Mouse (Mus musculus): Measurements from ENCODE around the gene Clmn. TPM values are rescaled to one million over a fixed set of nuclear protein-coding genes. Genes with fewer than 3 reads are reported as not detected.

Clmn gene
- polyA plus RNA-seq, 1 experiment, result 0.13 TPM

DNA sequence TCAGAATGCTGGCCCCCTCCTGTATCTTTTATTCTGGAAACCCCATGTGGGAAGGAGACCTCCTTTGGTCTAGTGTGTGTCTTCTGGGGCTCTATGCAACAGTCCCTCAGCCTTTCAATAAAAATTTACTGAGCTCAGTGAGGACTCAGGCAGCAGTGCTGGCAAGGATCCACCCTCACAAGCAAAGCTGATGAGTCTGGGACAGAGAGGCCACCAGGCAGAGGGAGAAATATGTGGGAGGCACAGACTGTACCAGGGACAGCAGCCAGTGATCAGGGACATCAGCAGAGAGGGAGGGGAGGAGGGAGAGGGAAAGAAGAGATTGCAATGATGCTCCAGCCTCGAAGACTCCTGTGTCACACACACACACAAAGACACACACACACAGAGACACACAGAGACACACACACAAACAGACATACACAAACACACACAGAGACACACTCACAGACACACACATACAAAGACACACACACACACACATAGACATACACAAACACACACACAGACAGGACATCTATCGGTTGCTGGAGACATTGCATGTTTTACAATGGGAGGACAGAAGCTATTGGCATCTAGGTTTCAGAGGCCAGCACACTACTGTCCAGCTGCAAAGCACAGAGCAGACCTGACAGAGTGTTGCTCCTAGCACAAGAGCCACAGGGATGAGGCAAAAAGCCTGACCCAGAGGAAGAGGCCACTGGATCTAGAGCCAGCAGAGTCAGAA lies 27.6 kb downstream of the Clmn start:
- H3K27me3 ChIP-seq (ENCODE audit: control insufficient read depth, insufficient read depth, low read length), result no peaks in the 10 kb centered on the region
- TF ChIP-seq CTCF (IDR thresholded peaks at IDR 0.05; ENCODE audit: extremely low read depth, insufficient read depth, insufficient read length, insufficient replicate concordance) (no peak), POLR2A (IDR thresholded peaks at IDR 0.05; ENCODE audit: low read depth, low read length) (no peak)

DNA sequence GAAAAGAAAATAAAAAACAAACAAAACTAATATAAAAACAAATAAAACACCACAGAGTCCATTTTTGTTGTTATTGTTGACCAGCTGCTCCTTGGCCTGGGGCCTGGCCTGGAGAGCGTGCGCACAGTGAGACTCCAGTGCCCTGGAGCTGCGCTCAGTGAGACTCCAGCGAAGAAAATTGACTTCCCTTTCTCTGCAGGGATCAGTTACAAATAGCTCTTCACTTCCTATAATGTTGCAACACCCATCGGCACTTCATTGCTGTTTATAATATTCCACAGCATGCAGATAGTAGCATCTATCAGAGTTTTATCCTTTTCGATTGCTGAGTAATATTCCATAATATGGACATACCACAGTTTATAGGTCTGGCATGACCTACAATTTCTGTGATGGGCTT lies 28.6 kb downstream of the Clmn start:
- H3K27me3 ChIP-seq (ENCODE audit: control insufficient read depth, insufficient read depth, low read length), result no peaks in the 10 kb centered on the region
- no peak overlapping the region for H3K4me3 ChIP-seq (ENCODE audit: extremely low read depth, insufficient read depth, insufficient read length)
- no peak for DNase-seq (ENCODE audit: low read depth in 1 of 2, low spot score in 2 of 2)
- no peaks in the 10 kb centered on the region for H3K4me1 ChIP-seq (ENCODE audit: control insufficient read depth, insufficient read depth, insufficient read length)
- no peaks in the 10 kb centered on the region for H3K36me3 ChIP-seq (ENCODE audit: control insufficient read depth, insufficient read depth, low read length)
- WGBS, result 74% methylated on average over 6 of the region's 6 CpGs
- no peak overlapping the region for H3K27ac ChIP-seq (ENCODE audit: insufficient read depth, low read length)
- TF ChIP-seq POLR2A (IDR thresholded peaks at IDR 0.05; ENCODE audit: low read depth, low read length), result no peak
- TF ChIP-seq CTCF (IDR thresholded peaks at IDR 0.05; ENCODE audit: extremely low read depth, insufficient read depth, insufficient read length, insufficient replicate concordance), result no peak

More for the DNA sequence above, 27.6 kb downstream of the Clmn start:
- WGBS, result 93% methylated on average over 2 of the region's 2 CpGs
- Histone ChIP-seq H3K4me1 (ENCODE audit: control insufficient read depth, insufficient read depth, insufficient read length) (no peaks in the 10 kb centered on the region), H3K27ac (ENCODE audit: insufficient read depth, low read length) (no peak overlapping the region), H3K4me3 (ENCODE audit: extremely low read depth, insufficient read depth, insufficient read length) (no peak overlapping the region), H3K36me3 (ENCODE audit: control insufficient read depth, insufficient read depth, low read length) (no peaks in the 10 kb centered on the region)
- DNase-seq (ENCODE audit: low read depth in 1 of 2, low spot score in 2 of 2), result no peak

DNA sequence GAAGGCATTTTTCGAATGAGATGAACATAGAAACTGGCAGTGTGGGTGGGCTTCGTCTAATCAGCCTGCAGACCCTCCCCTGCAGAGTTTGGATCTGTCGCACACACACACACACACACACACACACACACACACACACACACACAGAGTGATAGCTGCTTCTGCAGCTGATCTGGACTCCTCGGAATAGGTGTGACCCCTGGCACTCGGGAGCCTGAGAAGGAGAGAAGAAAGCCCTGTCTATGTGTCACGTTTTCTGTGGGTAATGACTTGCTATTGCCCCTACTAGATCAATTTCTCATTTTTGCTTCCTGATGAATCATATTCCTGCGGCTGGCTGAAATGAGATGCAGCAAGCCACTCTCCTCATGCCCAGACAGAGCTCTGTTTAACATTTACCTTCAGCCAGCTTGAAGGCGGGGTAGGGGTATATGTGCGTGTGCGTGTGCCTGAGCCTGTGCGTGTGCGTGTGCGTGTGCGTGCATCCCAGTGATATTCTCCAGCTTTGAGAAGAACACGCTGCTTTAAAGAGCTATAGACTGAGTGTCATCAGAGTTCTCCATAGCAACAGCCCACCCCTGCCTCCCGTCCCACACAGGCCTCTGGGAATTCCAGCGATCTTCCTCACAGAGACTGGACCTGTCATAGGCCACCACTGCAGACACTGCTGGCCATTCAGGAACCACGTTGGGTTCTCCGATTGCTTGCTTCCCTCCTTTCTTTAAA lies 29.3 kb downstream of the Clmn start:
- Histone ChIP-seq H3K27ac (ENCODE audit: insufficient read depth, low read length) (no peak overlapping the region), H3K4me3 (ENCODE audit: extremely low read depth, insufficient read depth, insufficient read length) (no peak overlapping the region), H3K27me3 (ENCODE audit: control insufficient read depth, insufficient read depth, low read length) (no peaks in the 10 kb centered on the region), H3K4me1 (ENCODE audit: control insufficient read depth, insufficient read depth, insufficient read length) (no peaks in the 10 kb centered on the region), H3K36me3 (ENCODE audit: control insufficient read depth, insufficient read depth, low read length) (no peaks in the 10 kb centered on the region)
- TF ChIP-seq CTCF (IDR thresholded peaks at IDR 0.05; ENCODE audit: extremely low read depth, insufficient read depth, insufficient read length, insufficient replicate concordance) (no peak), POLR2A (IDR thresholded peaks at IDR 0.05; ENCODE audit: low read depth, low read length) (no peak)
- no peak for DNase-seq (ENCODE audit: low read depth in 1 of 2, low spot score in 2 of 2)
- 88% methylated on average over 19 of the region's 19 CpGs for WGBS

DNA sequence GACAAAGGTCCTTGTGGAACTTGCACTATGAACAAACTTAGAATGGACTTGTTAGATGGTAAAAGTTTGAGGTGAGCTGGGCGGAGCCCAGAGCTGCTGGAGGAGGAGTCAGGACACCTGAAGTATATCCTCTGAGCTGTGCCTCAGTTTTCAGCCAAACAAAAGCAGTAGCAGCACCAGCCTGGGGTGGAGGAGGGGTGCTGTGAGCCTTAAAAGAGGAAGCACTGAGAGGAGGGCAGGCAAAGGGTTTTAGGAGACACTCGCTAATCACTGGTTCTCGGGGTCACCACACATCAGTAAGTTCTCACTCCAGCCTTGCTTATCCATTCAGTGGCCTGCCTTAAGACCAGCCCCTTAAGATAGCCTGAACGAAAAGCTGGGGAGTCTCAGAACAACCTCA lies 30.1 kb downstream of the Clmn start:
- no peaks in the 10 kb centered on the region for H3K36me3 ChIP-seq (ENCODE audit: control insufficient read depth, insufficient read depth, low read length)
- H3K27me3 ChIP-seq (ENCODE audit: control insufficient read depth, insufficient read depth, low read length), result no peaks in the 10 kb centered on the region
- no peak overlapping the region for H3K27ac ChIP-seq (ENCODE audit: insufficient read depth, low read length)
- H3K4me1 ChIP-seq (ENCODE audit: control insufficient read depth, insufficient read depth, insufficient read length), result no peaks in the 10 kb centered on the region
- WGBS, result 26% methylated on average over 4 of the region's 4 CpGs
- TF ChIP-seq POLR2A (IDR thresholded peaks at IDR 0.05; ENCODE audit: low read depth, low read length) (no peak), CTCF (IDR thresholded peaks at IDR 0.05; ENCODE audit: extremely low read depth, insufficient read depth, insufficient read length, insufficient replicate concordance) (no peak)
- H3K4me3 ChIP-seq (ENCODE audit: extremely low read depth, insufficient read depth, insufficient read length), result no peak overlapping the region
- no peak for DNase-seq (ENCODE audit: low read depth in 1 of 2, low spot score in 2 of 2)

DNA sequence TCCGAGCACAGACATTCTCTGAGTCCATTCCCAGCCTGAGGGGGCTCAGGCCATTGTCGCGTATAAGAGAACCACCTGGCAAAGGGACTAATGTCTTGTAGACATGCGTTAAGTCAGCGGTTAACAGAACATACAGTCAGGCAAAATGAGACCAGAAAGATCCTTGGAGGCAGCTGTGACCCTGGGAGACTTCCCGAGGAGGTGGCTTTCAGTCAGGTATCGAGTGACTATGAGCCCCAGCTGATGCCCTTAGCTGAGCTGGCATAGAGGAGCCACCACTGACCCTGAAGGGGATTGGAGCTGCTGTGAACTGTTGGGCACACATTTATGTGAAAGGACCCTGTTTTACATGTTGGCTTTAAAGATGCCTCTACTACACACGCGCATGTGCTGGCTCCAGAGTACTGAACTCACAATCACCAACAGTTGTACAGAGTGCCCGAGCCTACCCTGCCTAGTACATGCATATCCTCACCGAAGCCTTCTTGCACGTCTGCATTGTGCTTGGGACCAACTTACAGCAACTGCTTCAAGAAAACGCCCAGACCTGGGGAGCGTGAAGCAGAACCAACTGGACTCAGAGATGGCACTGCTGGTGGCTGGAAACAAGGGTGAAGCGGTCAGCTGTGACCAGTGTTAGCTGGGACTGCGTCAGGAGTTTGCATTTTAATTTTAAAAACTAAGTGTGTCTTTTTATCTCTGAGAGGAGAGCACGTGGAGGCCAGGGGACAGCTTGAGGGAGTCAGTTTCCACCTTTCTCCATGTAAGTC lies 34.0 kb downstream of the Clmn start:
- no peaks in the 10 kb centered on the region for H3K27me3 ChIP-seq (ENCODE audit: control insufficient read depth, insufficient read depth, low read length)
- no peak overlapping the region for H3K4me3 ChIP-seq (ENCODE audit: extremely low read depth, insufficient read depth, insufficient read length)
- no peak for DNase-seq (ENCODE audit: low read depth in 1 of 2, low spot score in 2 of 2)
- WGBS, result 90% methylated on average over 17 of the region's 17 CpGs
- H3K36me3 ChIP-seq (ENCODE audit: control insufficient read depth, insufficient read depth, low read length), result no peaks in the 10 kb centered on the region
- TF ChIP-seq CTCF (IDR thresholded peaks at IDR 0.05; ENCODE audit: extremely low read depth, insufficient read depth, insufficient read length, insufficient replicate concordance) (no peak), POLR2A (IDR thresholded peaks at IDR 0.05; ENCODE audit: low read depth, low read length) (no peak)
- no peak overlapping the region for H3K27ac ChIP-seq (ENCODE audit: insufficient read depth, low read length)
- no peaks in the 10 kb centered on the region for H3K4me1 ChIP-seq (ENCODE audit: control insufficient read depth, insufficient read depth, insufficient read length)

DNA sequence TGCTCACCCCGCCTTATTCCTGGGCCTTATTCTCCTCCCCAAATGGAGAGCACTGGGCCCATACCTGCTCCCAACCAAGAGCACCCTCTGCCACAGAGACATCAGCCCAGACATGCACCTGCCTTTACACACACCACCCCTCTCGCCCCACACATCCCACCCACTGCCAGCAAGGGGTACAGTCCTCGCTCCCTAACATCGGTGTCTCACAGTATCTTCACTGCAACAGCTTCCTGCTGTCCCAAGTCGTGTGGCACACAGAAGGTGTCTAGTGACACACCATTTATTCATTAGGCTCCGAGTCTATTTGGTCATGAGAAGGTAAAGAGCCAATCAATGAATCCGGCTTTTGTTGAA lies 34.6 kb downstream of the Clmn start:
- no peak for DNase-seq (ENCODE audit: low read depth in 1 of 2, low spot score in 2 of 2)
- H3K4me1 ChIP-seq (ENCODE audit: control insufficient read depth, insufficient read depth, insufficient read length), result no peaks in the 10 kb centered on the region
- no peak overlapping the region for H3K4me3 ChIP-seq (ENCODE audit: extremely low read depth, insufficient read depth, insufficient read length)
- H3K27ac ChIP-seq (ENCODE audit: insufficient read depth, low read length), result no peak overlapping the region
- 77% methylated on average over 7 of the region's 7 CpGs for WGBS
- H3K27me3 ChIP-seq (ENCODE audit: control insufficient read depth, insufficient read depth, low read length), result no peaks in the 10 kb centered on the region
- H3K36me3 ChIP-seq (ENCODE audit: control insufficient read depth, insufficient read depth, low read length), result no peaks in the 10 kb centered on the region
- TF ChIP-seq CTCF (IDR thresholded peaks at IDR 0.05; ENCODE audit: extremely low read depth, insufficient read depth, insufficient read length, insufficient replicate concordance) (no peak), POLR2A (IDR thresholded peaks at IDR 0.05; ENCODE audit: low read depth, low read length) (no peak)

All from spleen, adult 2 months (tissue).